Mouse (Mus musculus) fibroblast of lung, adult 2 months (primary cell): ENCODE measurements around the gene Cbr1.
A peak's percentile ranks its signal among the peaks of the same experiment; 100 is the strongest.

Experiments
- DNase-seq: peaks from one replicate; pipeline ENCODE4 v3.0.0-alpha.2; 2011; ENCODE audit warnings: low read depth

Cbr1 gene

GRCm38 (mm10) chr16:93605553-93605952 is at the start of gene Cbr1:
Gene Cbr1, plus strand, starts transcription at chr16:93605853.
- DNase-seq = no peak

GRCm38 (mm10) chr16:93557646-93558045 is 48.0 kb upstream of the Cbr1 start:
- no peak for DNase-seq

GRCm38 (mm10) chr16:93558499-93558898 is 47.2 kb upstream of the Cbr1 start:
- no peak for DNase-seq

GRCm38 (mm10) chr16:93572383-93572782 is 33.3 kb upstream of the Cbr1 start:
- no peak for DNase-seq

GRCm38 (mm10) chr16:93573434-93573833 is 32.2 kb upstream of the Cbr1 start:
- no peak for DNase-seq

- DNase-seq = no peak
Measured at GRCm38 (mm10) chr16:93574521-93575191, 31.0 kb upstream of the Cbr1 start.

- DNase-seq = no peak
Measured at GRCm38 (mm10) chr16:93575574-93575973, 30.1 kb upstream of the Cbr1 start.

- peak; percentile 59 for DNase-seq
Measured at GRCm38 (mm10) chr16:93576412-93577082, 29.1 kb upstream of the Cbr1 start.

GRCm38 (mm10) chr16:93578346-93579005 is 27.2 kb upstream of the Cbr1 start:
- DNase-seq = peak; percentile 54

GRCm38 (mm10) chr16:93581125-93581524 is 24.5 kb upstream of the Cbr1 start:
- DNase-seq = no peak

- no peak for DNase-seq
Measured at GRCm38 (mm10) chr16:93584976-93585702, 20.5 kb upstream of the Cbr1 start.

GRCm38 (mm10) chr16:93585703-93586205 is 19.9 kb upstream of the Cbr1 start:
- DNase-seq = no peak

- DNase-seq = no peak
Measured at GRCm38 (mm10) chr16:93586382-93586781, 19.3 kb upstream of the Cbr1 start.

- DNase-seq = no peak
Measured at GRCm38 (mm10) chr16:93588281-93588680, 17.4 kb upstream of the Cbr1 start.

GRCm38 (mm10) chr16:93590915-93591314 is 14.7 kb upstream of the Cbr1 start:
- no peak for DNase-seq

GRCm38 (mm10) chr16:93591450-93592430 is 13.9 kb upstream of the Cbr1 start:
- no peak for DNase-seq

- DNase-seq = no peak
Measured at GRCm38 (mm10) chr16:93592711-93593110, 12.9 kb upstream of the Cbr1 start.

- DNase-seq = no peak
Measured at GRCm38 (mm10) chr16:93593406-93593805, 12.2 kb upstream of the Cbr1 start.

- DNase-seq = no peak
Measured at GRCm38 (mm10) chr16:93594448-93594847, 11.2 kb upstream of the Cbr1 start.

GRCm38 (mm10) chr16:93595766-93596165 is 9.9 kb upstream of the Cbr1 start:
- DNase-seq = no peak

GRCm38 (mm10) chr16:93596807-93597206 is 8.8 kb upstream of the Cbr1 start:
- no peak for DNase-seq
